Mouse (Mus musculus): ENCODE measurements around the gene Sox5. TPM values are rescaled to one million over a fixed set of nuclear protein-coding genes. Genes with fewer than 3 reads are reported as not detected.
A peak's percentile ranks its signal among the peaks of the same experiment; 100 is the strongest.

The Sox5 gene
- total RNA-seq, 2 experiments from 2014 or later: 3.4 to 5.5 TPM

DNA sequence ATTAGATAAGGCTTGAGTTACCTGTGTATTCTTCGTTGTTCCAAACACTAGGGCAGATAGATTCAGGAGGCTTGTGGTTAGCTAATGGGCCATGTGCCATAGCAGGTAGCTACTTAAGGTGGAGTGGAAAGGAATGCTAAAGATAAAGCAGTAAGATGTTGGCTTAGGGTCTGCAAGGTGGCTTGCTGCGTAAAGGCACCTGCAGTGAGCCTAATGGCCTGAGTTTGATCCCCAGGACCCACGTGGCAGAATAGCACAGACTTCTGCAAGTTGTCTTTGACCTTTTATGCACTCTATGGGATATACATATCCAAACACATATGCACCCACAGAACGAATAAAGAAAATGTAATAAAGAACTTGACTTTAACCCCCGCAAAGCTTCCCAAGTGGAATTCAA lies 181.4 kb downstream of the Sox5 start:
- no peak for DNase-seq

DNA sequence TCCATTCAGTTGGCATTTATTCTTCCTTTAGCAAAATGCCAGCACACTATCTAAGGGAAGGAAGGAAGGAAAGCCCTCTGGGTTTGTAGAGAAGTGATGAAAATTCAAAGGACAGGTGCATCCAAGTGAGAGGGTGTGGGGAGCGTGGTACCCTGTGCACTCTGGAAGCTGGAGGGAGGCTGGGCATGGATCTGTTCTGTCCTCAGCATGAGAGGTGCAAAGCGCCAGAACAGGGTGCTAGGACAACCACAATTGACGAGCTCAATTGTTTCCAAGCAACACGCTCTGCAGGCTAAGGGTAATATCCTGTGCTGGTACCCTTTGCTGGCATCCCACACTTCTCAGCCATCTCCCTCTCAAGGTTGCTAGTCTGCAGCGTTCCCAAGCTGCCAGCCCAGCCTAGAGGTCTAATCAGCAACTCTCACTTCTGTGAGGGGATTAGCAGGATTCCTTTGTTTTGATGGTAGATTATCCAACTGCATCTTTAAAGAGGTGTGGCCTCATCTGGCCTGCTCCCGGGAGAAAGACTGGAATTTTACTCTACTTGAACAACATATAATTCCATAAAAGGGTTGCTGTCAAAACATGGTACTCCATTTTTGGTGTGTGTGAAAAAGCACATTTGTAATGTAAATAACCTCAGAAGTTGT lies 183.3 kb downstream of the Sox5 start:
- intact Hi-C loops (cut with DNase I): no loop called here
- no peak for DNase-seq

More for the DNA sequence above, 181.4 kb downstream of the Sox5 start:
- intact Hi-C loops (cut with DNase I): no loop called here

DNA sequence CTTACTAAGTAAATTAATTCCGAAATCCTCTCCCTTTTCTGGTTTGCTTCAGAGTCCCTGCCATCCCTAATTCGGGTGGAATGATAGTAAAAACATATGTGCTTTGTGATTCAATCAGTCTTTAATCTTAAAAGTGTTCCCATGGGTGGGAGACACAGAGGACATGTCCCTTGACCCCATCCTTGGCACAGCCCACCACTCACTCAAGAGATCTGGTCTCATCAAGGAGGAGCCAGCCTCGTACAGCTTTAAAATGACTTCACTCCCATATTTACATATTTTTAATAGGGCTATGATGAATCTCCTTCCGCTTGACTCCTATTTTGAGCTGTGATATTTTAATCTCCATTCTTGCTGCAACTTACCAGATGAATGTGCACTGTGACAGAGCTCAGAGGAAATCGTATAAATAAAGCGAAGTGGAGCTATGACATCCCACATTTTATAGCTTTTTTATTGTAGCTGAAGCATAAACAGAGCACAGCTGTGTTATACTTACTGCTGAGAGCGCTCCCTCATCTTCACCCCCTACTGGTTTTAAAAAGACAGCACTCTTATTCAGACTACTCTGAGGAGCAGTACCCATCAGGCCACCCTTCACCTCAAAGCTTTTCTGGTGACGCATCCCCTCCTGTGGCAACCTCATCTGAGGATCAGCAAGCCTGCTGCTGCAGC lies 185.1 kb downstream of the Sox5 start:
- intact Hi-C loops (cut with DNase I): no loop called here
- DNase-seq: no peak

- no peak for DNase-seq
- intact Hi-C loops (cut with DNase I): no loop called here
These were observed 196.9 kb downstream of the Sox5 start for GRCm38 (mm10) chr6:144584854-144585253.

DNA sequence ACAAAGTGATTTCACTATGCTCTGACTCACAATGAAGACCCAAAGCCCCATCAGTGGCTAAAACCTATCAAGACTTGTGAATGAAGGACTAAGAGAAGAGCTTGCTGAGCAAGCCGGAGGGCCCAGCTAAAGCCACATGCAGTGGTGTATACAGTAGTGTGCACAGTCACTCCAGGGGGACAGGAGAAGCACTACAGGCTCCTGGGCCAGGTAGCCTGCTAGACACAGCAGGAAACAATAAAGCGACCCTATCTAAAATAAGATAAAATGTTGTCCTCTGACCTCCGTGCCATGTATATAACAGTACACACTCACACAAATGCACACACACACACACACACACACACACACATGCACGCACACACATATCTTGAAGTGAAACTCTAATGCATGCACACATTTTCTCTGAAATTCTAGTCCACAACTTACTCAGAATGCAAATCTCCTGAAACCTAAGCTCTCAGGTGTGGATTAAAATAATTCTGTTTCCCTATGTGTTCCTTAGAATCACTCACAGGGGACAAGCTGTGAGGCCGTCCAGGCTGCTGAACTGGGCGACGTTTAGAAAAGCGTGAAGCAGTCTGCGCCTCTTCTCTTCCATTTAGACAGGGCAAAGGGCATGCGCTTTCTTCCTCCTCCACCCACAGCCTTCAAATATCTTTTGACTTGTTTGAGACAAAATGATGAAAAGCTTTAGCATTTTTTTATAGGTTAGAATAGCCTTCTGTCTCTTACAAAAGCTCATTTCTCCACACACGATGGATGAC lies 197.5 kb downstream of the Sox5 start:
- no peak for DNase-seq
- intact Hi-C loops (cut with DNase I): no loop called here

DNA sequence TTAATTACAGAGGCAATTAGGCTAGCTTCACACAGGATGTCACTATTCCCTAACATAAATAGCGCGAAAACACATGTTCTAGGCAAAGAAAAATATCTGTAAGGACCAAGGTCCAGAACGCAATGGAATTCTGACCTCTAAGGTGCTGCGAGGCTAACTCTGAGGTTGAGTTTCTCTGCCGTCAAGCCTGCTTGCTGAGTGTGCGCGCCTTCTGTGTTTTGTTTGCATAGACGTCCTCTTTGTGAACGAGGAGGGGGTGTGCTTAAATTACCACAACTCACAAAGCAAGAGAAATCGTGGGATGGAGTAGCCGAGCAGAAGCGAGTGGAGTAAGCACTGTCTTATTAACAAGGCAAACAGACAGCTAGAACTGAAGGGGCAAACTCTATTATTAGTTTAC lies 202.5 kb downstream of the Sox5 start:
- no peak for DNase-seq
- intact Hi-C loops (cut with DNase I): no loop called here

DNA sequence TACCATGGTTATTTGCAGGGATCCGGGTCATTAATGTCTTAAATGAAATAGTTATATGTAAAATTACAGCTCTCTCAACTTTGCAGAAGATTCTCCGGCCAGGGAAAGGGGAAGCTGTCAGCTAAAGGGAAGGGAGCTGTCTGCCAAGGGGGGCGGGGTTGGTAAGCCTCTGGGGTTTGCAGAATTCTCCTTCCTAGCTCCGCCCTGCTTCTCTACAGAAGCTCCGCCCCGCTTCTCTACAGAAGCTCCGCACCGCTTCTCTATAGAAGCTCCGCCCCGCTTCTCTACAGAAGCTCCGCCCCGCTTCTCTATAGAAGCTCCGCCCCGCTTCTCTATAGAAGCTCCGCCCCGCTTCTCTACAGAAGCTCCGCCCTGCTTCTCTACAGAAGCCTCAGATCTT lies 210.9 kb downstream of the Sox5 start:
- DNase-seq: no peak

GRCm38 (mm10) chr6:144565827-144566226 lies 215.9 kb downstream of the Sox5 start:
- DNase-seq: no peak
- intact Hi-C loops (cut with DNase I): no loop called here

More for the DNA sequence above, 210.9 kb downstream of the Sox5 start:
- intact Hi-C loops (cut with DNase I): no loop called here

DNA sequence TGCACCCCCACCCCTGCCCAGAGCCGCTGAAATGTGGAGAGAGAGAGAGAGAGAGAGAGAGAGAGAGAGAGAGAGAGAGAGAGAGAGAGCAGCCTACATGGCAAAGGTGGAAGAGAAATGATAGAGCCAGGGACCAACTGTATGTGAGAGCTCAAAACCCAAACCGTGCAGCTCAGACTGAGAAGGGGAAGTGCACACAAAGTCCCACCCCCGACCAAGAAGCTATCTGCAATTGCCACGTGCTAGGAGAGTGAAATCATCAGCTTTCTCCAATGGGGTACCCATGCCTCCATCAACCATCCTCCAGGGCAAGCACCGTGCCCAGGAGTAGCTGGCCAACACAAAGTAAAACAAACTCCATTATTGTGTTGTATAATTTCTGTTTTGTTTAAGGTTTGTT lies 220.1 kb downstream of the Sox5 start:
- intact Hi-C loops (cut with DNase I): no loop called here
- no peak for DNase-seq

- intact Hi-C loops (cut with DNase I): no loop called here
- no peak for DNase-seq
These were observed 221.6 kb downstream of the Sox5 start for GRCm38 (mm10) chr6:144560211-144560610.

DNA sequence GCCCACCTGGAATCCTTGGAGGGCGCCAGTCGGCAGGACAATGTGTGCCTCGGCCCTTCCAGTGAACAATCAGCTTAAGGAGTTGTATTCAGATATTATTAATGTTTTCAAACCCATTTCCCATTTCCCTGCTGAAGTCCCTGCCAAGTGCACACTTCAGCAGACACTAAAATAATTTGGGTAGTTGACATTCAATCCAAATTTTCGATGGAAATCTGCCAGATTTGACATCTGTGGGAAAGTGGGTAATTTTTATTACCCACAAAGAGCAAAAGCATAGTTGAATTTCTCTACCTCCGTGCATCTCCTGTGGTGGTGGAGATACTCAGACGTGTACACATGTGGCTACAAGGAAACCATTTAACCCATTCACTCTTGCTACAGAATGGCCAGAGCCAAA lies 228.3 kb downstream of the Sox5 start:
- no peak for DNase-seq
- intact Hi-C loops (cut with DNase I): no loop called here

DNA sequence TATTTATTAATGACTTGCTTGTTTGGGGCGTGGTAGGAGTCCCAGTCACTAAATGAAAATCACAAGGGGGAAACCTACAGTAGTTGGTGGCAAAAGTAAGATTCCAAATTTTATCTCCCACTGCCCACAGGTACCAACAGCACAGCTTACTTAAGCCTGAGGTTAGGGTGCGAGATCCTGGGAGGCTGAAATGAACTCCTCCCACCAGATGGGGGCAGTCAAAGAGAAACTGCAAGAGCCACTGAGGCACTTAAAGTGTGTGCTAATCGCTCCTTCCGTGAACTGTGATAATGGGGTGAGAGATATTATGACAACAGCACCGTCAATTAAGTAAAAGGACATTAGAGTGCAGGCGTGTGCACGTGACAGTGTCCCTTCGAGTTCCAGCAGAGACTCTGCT lies 232.8 kb downstream of the Sox5 start:
- no peak for DNase-seq
- intact Hi-C loops (cut with DNase I): no loop called here

- no peak for DNase-seq
- intact Hi-C loops (cut with DNase I): no loop called here
These were observed 234.6 kb downstream of the Sox5 start for GRCm38 (mm10) chr6:144547141-144547540.

GRCm38 (mm10) chr6:144545549-144545948 lies 236.2 kb downstream of the Sox5 start:
- DNase-seq: no peak
- intact Hi-C loops (cut with DNase I): no loop called here

DNA sequence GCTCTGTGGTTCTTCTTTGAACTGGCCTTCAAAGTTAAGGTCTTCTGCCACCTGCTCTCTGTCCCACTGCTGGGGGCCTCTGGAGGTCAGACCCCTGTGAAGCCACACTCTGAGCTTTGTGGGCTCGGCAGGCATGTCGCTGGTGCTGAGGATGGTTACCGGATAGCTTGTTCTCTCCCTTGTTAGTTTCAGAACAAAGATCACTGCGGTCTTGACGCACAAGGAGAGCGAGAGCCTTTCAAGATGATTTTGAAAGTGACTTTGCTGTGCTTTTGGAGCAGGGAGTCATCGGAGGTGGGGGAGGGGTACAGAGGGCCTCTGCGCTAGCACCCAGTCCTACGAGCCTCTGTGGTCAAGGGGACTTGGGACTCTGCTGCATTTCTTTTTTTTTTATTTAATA lies 240.5 kb downstream of the Sox5 start:
- no peak for DNase-seq
- intact Hi-C loops (cut with DNase I): no loop called here

GRCm38 (mm10) chr6:144539439-144540192 lies 242.2 kb downstream of the Sox5 start:
- intact Hi-C loops (cut with DNase I): no loop called here
- no peak for DNase-seq

DNA sequence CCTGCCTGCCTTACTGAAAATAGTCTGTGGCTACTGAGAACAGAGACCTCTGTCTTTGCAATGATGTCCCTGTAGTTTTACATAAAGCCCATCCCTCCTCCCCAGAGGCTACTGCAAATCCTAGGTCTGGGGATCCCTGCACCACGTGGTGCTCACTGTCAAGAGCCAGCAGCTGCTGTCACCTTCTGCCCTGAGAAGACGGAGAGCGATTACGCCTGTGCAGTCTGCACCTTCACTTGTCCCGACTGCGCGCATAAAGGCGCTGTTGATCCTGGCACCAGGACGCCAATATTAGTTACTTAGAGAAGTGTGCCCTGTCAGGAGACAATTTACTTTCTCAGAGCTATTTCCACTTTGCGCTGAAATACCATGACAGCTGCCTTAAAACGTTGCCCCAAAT lies 258.3 kb downstream of the Sox5 start:
- DNase-seq: no peak
- intact Hi-C loops (cut with DNase I): no loop called here

DNA sequence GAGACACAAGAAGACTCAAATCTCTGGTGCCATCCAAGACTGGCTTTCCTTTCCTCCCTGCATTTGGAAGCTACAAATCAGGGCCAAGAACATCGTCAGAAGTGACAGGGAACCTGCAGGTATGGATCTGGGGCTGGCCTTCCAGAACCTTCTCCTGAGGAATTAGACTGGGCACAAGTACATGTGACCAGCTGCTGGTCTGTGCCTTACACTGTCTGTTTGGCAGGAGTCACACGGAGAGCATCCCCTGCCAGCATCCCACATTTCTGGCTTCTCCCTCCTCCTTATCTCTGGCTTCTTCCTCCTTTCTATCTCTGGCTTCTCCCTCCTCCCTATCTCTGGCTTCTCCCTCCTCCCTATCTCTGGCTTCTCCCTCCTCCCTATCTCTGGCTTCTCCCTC lies 263.0 kb downstream of the Sox5 start:
- intact Hi-C loops (cut with DNase I): no loop called here

DNA sequence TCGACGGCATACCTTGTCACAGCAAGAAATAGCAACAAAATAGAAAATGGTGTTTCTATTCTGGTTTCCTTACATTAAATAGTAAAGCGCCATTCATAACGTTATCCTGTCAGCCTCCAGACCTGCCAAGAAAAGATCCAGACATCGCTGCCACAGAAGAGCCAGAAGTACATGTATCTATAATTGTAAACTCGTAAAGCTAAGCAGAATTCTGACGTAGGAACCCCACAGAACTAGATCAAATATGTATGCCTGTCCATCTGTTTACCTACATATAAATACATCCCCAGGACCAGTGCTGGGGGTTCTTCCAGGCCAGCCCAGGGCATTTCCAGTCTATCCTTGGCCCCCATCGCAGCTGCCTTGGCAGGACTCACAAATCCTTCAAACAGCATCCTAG lies 265.9 kb downstream of the Sox5 start:
- no peak for DNase-seq
- intact Hi-C loops (cut with DNase I): no loop called here

More for the DNA sequence above, 263.0 kb downstream of the Sox5 start:
- no peak for DNase-seq

- intact Hi-C loops (cut with DNase I): no loop called here
- DNase-seq: peak; percentile 37 to 41
These were observed 268.0 kb downstream of the Sox5 start for GRCm38 (mm10) chr6:144513761-144514160.

- no peak for DNase-seq
- intact Hi-C loops (cut with DNase I): no loop called here
These were observed 269.9 kb downstream of the Sox5 start for GRCm38 (mm10) chr6:144511925-144512324.

Measured in heart, postnatal 10 days (tissue).